Mouse (Mus musculus): ENCODE measurements around the gene Polr3k. TPM values are rescaled to one million over a fixed set of nuclear protein-coding genes. Genes with fewer than 3 reads are reported as not detected.
A peak's percentile ranks its signal among the peaks of the same experiment; 100 is the strongest.

Polr3k gene
- total and polyA plus RNA-seq, 2 experiments from 2014 or later: 46.9 to 69.9 TPM

DNA sequence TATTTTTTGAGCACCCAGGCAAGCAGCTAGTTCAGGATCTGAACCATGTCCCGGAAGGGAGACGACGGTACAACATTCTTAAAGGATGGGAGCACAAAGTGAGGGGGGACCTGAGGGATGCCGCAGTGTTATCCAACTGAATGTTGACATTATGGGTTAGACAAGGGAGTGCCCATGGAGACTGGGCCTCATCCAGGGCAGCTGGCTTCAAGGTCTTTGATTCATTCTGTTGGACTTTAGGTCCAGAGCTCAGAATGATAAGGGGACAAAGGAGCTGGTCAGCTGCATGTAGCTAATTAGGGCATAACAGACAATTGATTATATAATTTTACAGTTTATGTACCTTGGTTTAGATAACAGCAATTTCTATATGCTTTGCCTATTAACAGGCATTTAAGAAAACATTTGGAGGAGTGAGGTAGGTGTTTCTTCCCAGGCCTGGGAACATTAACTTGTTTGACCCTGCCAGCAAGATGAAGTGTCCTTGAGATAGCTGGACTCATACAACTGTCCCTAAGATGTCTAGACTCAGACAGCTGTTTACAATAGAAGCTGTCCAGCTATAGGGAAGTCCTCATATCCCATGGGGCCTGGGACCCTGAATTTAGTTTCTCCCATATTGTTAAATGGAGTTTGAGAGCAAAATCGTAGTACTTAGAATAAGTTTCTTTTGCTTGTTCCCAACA is 18.3 kb upstream of the Polr3k start:
- 87% methylated on average over 5 of the region's 5 CpGs for WGBS
- no peak overlapping the region for H3K9ac ChIP-seq (replicated peaks; ENCODE audit: low read length, poor library complexity, severe bottlenecking)
- H3K27ac ChIP-seq (ENCODE audit: low read depth, low read length): no peak overlapping the region
- TF ChIP-seq CTCF (IDR thresholded peaks at IDR 0.05): no peak
- H3K4me3 ChIP-seq (ENCODE audit: low read depth, low read length): no peak overlapping the region
- H3K4me1 ChIP-seq (ENCODE audit: insufficient read depth, low read length): no peaks in the 10 kb centered on the region
- DNase-seq (ENCODE audit: low spot score) (no peak), ATAC-seq (ENCODE audit: low FRiP score) (no peak)
- no peaks in the 10 kb centered on the region for H3K27me3 ChIP-seq (ENCODE audit: insufficient read depth, low read length)
- no peaks in the 10 kb centered on the region for H3K9me3 ChIP-seq (ENCODE audit: low read length)
- peaks cover 26% of the 10 kb centered on the region for H3K36me3 ChIP-seq (ENCODE audit: insufficient read depth, low read length)
- H3K4me2 ChIP-seq (ENCODE audit: low read depth, low read length, poor library complexity, severe bottlenecking): no peak overlapping the region

DNA sequence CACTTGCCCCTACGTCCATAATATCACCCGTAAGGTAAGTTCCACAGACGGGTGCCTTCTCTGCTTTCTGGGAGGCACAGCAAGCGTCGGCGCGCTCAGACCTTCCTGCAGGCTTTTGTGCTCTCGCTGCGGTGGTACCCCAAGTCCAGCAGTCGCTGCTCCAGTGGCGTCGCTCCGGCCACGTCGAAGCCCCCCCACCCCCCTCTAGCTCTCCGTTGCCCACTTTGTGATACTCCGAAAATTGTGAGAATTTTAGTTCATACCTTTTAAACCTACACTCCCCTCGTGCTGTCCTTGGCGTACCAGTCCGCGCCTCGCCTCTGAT is 361 bp downstream of the Polr3k start:
- peak overlapping the region; percentile 83 for H3K27ac ChIP-seq (ENCODE audit: low read depth, low read length)
- peaks cover under 1% of the 10 kb centered on the region; the same call in 1 of the 2 replicates for H3K36me3 ChIP-seq (ENCODE audit: insufficient read depth, low read length)
- H3K27me3 ChIP-seq (ENCODE audit: insufficient read depth, low read length): no peaks in the 10 kb centered on the region
- peak overlapping the region; percentile 65 for H3K4me3 ChIP-seq (ENCODE audit: low read depth, low read length)
- H3K4me2 ChIP-seq (ENCODE audit: low read depth, low read length, poor library complexity, severe bottlenecking): peak overlapping the region; percentile 82
- TF ChIP-seq CTCF (IDR thresholded peaks at IDR 0.05): no peak
- ATAC-seq (ENCODE audit: low FRiP score) (peak; percentile 32; the same call in 1 of the 2 replicates), DNase-seq (ENCODE audit: low spot score) (no peak)
- whole genome bisulfite sequencing: 0% methylated on average over 22 of the region's 22 CpGs
- H3K9me3 ChIP-seq (ENCODE audit: low read length): no peaks in the 10 kb centered on the region
- H3K9ac ChIP-seq (replicated peaks; ENCODE audit: low read length, poor library complexity, severe bottlenecking): peak overlapping the region; percentile 67
- peaks cover 9% of the 10 kb centered on the region; the same call in 1 of the 2 replicates for H3K4me1 ChIP-seq (ENCODE audit: insufficient read depth, low read length)

DNA sequence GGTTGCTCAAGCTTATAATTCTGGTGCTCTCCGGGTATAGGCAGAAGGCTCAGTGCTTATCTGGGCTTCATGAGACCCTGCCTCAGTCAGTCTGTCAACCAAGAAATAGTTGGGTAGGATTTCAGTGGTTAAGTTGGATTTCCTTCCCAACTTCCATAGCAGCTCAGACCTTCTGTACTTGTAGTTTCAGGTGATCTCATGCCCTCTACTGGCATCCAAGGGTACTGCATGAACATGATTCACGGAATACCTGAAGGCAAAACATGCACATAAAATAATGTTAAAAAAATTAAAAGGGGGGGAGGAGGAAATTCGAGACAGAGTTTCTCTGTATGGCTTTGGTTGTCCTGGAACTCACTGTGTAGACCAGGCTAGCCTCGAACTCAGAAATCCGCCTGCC is 2.8 kb downstream of the Polr3k start:
- H3K9me3 ChIP-seq (ENCODE audit: low read length): no peaks in the 10 kb centered on the region
- no peak overlapping the region for H3K9ac ChIP-seq (replicated peaks; ENCODE audit: low read length, poor library complexity, severe bottlenecking)
- no peak overlapping the region for H3K4me2 ChIP-seq (ENCODE audit: low read depth, low read length, poor library complexity, severe bottlenecking)
- 53% methylated on average over 5 of the region's 5 CpGs for WGBS
- peak; percentile 89 for TF ChIP-seq CTCF (IDR thresholded peaks at IDR 0.05)
- no peaks in the 10 kb centered on the region for H3K27me3 ChIP-seq (ENCODE audit: insufficient read depth, low read length)
- peaks cover 3% of the 10 kb centered on the region; the same call in 1 of the 2 replicates for H3K36me3 ChIP-seq (ENCODE audit: insufficient read depth, low read length)
- no peak overlapping the region for H3K27ac ChIP-seq (ENCODE audit: low read depth, low read length)
- peaks cover 9% of the 10 kb centered on the region; the same call in 1 of the 2 replicates for H3K4me1 ChIP-seq (ENCODE audit: insufficient read depth, low read length)
- no peak overlapping the region for H3K4me3 ChIP-seq (ENCODE audit: low read depth, low read length)
- ATAC-seq (ENCODE audit: low FRiP score) (no peak), DNase-seq (ENCODE audit: low spot score) (peak; percentile 79)

DNA sequence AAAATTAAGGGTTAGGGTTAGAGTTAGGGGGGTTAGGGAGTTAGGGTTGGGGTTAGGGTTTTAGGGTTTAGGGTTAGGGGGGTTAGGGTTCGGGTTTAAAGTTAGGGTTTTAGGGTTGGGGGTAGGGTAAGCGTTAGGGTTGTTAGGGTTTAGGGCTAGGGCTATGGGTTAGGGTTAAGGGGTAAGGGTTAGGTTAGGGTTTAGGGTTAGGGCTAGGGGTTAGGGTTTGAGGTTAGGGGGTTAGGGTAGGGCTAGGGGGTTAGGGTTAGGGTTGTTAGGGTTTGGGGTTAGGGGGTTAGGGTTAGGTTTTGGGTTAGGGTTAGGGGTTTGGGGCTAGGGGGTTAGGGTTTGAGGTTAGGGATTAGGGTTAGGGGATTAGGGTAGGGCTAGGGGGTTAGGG is 6.9 kb downstream of the Polr3k start:
- ATAC-seq (ENCODE audit: low FRiP score) (no peak), DNase-seq (ENCODE audit: low spot score) (no peak)
- 92% methylated on average over 2 of the region's 2 CpGs for WGBS
- Histone ChIP-seq H3K9ac (replicated peaks; ENCODE audit: low read length, poor library complexity, severe bottlenecking) (no peak overlapping the region), H3K27ac (ENCODE audit: low read depth, low read length) (no peak overlapping the region), H3K4me3 (ENCODE audit: low read depth, low read length) (no peak overlapping the region), H3K27me3 (ENCODE audit: insufficient read depth, low read length) (no peaks in the 10 kb centered on the region), H3K4me2 (ENCODE audit: low read depth, low read length, poor library complexity, severe bottlenecking) (no peak overlapping the region), H3K9me3 (ENCODE audit: low read length) (no peaks in the 10 kb centered on the region), H3K4me1 (ENCODE audit: insufficient read depth, low read length) (no peaks in the 10 kb centered on the region), H3K36me3 (ENCODE audit: insufficient read depth, low read length) (peaks cover 3% of the 10 kb centered on the region; the same call in 1 of the 2 replicates)
- TF ChIP-seq CTCF (IDR thresholded peaks at IDR 0.05): no peak

DNA sequence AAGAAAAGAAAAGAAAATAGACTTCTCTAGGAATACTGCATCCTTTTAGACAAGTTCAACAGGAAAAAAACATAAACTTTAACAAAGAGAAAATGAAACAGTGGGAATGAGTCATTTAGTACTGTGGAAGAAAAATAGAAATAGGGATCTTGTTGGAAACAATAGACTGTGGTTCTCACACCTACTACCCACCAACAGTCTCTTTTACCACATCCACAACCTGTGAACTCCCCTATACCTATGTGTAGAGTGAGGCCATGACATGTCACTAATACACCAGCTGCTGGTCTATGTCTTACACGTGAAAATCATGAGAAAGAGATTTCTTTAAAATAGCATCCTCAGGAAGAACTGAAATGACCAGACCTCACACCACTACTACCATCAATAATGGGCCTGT is 14.8 kb downstream of the Polr3k start:
- WGBS: 76% methylated on average over 1 of the region's 1 CpGs
- H3K27ac ChIP-seq (ENCODE audit: low read depth, low read length): no peak overlapping the region

DNA sequence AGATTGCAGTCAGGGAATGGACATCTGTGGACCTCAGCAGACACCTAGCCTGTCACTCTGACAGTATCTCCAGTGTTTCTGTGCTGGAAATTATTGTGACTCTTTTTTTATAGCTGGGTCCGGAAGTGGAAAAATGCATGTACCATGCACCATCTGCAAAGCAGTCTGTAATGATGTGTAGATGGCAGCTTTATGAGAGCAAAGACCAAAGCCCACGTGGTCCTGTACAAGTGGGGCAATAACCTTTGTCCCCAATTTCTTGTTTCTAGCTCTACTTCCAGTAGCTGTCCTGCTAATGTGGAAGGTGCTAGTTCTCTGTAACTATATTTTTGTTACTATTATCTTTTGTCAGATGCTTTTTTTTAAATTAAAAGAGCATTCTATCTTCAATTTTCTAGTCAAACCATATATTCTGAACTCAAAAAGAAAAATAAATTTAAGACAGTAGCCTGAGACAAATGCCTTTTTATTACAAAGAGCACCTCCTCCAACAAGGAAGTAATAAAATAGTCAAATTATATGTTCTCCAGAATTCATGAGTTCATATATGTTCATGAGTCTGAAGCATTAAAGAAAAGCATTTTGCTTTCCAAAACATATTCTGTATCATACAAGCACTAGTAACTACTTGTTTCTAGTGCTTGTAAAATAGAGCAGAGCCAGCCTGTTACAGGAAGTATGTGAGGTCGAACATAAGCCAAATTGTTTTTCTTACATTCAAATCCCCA is 19.0 kb downstream of the Polr3k start:
- no peak overlapping the region for H3K4me3 ChIP-seq (ENCODE audit: low read depth, low read length)
- no peak overlapping the region for H3K27ac ChIP-seq (ENCODE audit: low read depth, low read length)
- no peak for DNase-seq (ENCODE audit: low spot score)
- ATAC-seq (ENCODE audit: low FRiP score): no peak
- H3K4me2 ChIP-seq (ENCODE audit: low read depth, low read length, poor library complexity, severe bottlenecking): no peak overlapping the region
- no peak for TF ChIP-seq CTCF (IDR thresholded peaks at IDR 0.05)
- no peaks in the 10 kb centered on the region for H3K4me1 ChIP-seq (ENCODE audit: insufficient read depth, low read length)
- 88% methylated on average over 3 of the region's 3 CpGs for WGBS
- no peaks in the 10 kb centered on the region for H3K9me3 ChIP-seq (ENCODE audit: low read length)
- no peaks in the 10 kb centered on the region for H3K36me3 ChIP-seq (ENCODE audit: insufficient read depth, low read length)
- H3K9ac ChIP-seq (replicated peaks; ENCODE audit: low read length, poor library complexity, severe bottlenecking): no peak overlapping the region
- H3K27me3 ChIP-seq (ENCODE audit: insufficient read depth, low read length): no peaks in the 10 kb centered on the region

More for the DNA sequence above, 14.8 kb downstream of the Polr3k start:
- H3K4me2 ChIP-seq (ENCODE audit: low read depth, low read length, poor library complexity, severe bottlenecking): no peak overlapping the region
- no peak overlapping the region for H3K9ac ChIP-seq (replicated peaks; ENCODE audit: low read length, poor library complexity, severe bottlenecking)
- ATAC-seq (ENCODE audit: low FRiP score) (no peak), DNase-seq (ENCODE audit: low spot score) (no peak)
- no peaks in the 10 kb centered on the region for H3K4me1 ChIP-seq (ENCODE audit: insufficient read depth, low read length)
- no peaks in the 10 kb centered on the region for H3K9me3 ChIP-seq (ENCODE audit: low read length)
- H3K27me3 ChIP-seq (ENCODE audit: insufficient read depth, low read length): no peaks in the 10 kb centered on the region
- H3K4me3 ChIP-seq (ENCODE audit: low read depth, low read length): no peak overlapping the region
- no peaks in the 10 kb centered on the region for H3K36me3 ChIP-seq (ENCODE audit: insufficient read depth, low read length)
- TF ChIP-seq CTCF (IDR thresholded peaks at IDR 0.05): no peak

Measured in midbrain, postnatal 0 days (tissue).